In the genomic region with DNA sequence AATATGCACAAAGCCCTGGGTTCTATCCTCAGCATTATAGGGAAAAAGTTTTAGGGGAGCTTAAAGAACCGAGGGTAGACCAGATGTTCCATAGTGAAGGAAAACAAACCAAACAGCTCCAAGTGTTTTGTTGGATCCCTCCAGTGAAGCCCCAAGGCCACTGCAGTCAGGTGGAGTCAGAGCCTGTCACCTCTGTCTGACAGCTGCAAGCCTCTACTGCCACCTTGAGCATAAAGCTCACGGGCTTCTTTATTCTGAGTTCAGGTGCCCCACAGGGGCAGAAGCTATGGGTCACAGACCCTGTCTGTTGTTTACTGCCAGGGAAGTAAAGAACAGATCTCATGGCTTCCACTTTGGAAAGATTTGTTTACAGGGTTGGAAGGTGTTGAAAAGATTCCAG, we compare ENCODE assay signal across 13 mouse cellular contexts. TPM values are rescaled to one million over a fixed set of nuclear protein-coding genes. Genes with fewer than 3 reads are reported as not detected.
DNase-seq lines count a peak whose midpoint lies in the region; ATAC-seq and TF ChIP-seq lines count a peak whose summit lies in the region.
"Had no signal": no experiment of that assay in that cellular context is flagged by ENCODE, and none has a peak within 500 bp of the region (broad histone marks: within the 10 kb centered on the region; RNA-seq: fewer than 3 reads in every experiment).

No protein-coding gene starts in this region.

- H3K27me3 ChIP-seq in liver, postnatal 0 days (ENCODE audit: insufficient read depth, low read length): no peaks in the 10 kb centered on the region
- H3K27me3 ChIP-seq in liver, embryonic 11.5 days (replicated peaks; ENCODE audit: control insufficient read depth, insufficient read depth, low read length): 0 out of 2 replicates have a peak, but pooled peaks cover 4% of the 10 kb centered on the region

- H3K4me1 ChIP-seq in liver, postnatal 0 days (ENCODE audit: insufficient read depth): no peaks in the 10 kb centered on the region
- no peaks in the 10 kb centered on the region for H3K4me1 ChIP-seq in liver, embryonic 11.5 days (replicated peaks; ENCODE audit: control insufficient read depth, insufficient read depth, low read length)
- H3K4me1 ChIP-seq: limb, embryonic 10.5 days had no signal

- H3K4me3 ChIP-seq in gastrocnemius, adult 2 months: no peak overlapping the region
- H3K4me3 ChIP-seq in liver, postnatal 0 days (ENCODE audit: low read depth, low read length): no peak overlapping the region
- no peak overlapping the region for H3K4me3 ChIP-seq in liver, embryonic 11.5 days (ENCODE audit: low read depth, low read length)
- H3K4me3 ChIP-seq: limb, embryonic 10.5 days had no signal

- TF ChIP-seq CTCF in gastrocnemius, adult 2 months (IDR thresholded peaks at IDR 0.05): peak; percentile 70
- TF ChIP-seq CTCF in liver, postnatal 0 days (IDR thresholded peaks at IDR 0.05; ENCODE audit: low read depth): peak; percentile 51

- WGBS in liver, postnatal 0 days (ENCODE audit: insufficient replicate concordance): 58% methylated on average over 2 of the region's 2 CpGs
- 54% methylated on average over 2 of the region's 2 CpGs for WGBS in liver, embryonic 11.5 days

- no peak for DNase-seq in gastrocnemius, adult 2 months
- DNase-seq in gastrocnemius, postnatal 25 days: no peak
- DNase-seq in liver, postnatal 0 days: no peak
- no peak for DNase-seq in liver, embryonic 11.5 days (ENCODE audit: low spot score)
- DNase-seq in thymus, postnatal 25 days: peak; percentile 47
- DNase-seq in testis, postnatal 14 days (ENCODE audit: low spot score): no peak
- DNase-seq in urinary bladder, postnatal 36 days (ENCODE audit: low spot score in 2 of 2): no peak
- DNase-seq: gastrocnemius, postnatal 10 days had no signal

- no peak for ATAC-seq in liver, postnatal 0 days
- ATAC-seq in liver, embryonic 11.5 days (replicated peaks; ENCODE audit: low FRiP score): no peak
- ATAC-seq in erythroid progenitor cell, adult 5-6 weeks (replicated peaks; ENCODE audit: low FRiP score, poor library complexity, severe bottlenecking): 0 out of 2 replicates have a peak, but pooled peaks have one; percentile 34

- H3K9me3 ChIP-seq in liver, postnatal 0 days (ENCODE audit: low read length): no peaks in the 10 kb centered on the region
- no peaks in the 10 kb centered on the region for H3K9me3 ChIP-seq in liver, embryonic 11.5 days (ENCODE audit: control insufficient read depth, low read length)
- H3K9me3 ChIP-seq: limb, embryonic 10.5 days had no signal

- peak overlapping the region; percentile 8; the same call in 1 of the 2 replicates for H3K27ac ChIP-seq in gastrocnemius, adult 2 months
- no peak overlapping the region for H3K27ac ChIP-seq in liver, postnatal 0 days (ENCODE audit: low read depth)
- H3K27ac ChIP-seq in liver, embryonic 11.5 days (ENCODE audit: low read depth, low read length): no peak overlapping the region
- H3K27ac ChIP-seq: limb, embryonic 10.5 days had no signal

- TF ChIP-seq EP300 in liver, postnatal 0 days (IDR thresholded peaks at IDR 0.05; ENCODE audit: low read depth): no peak

- no peaks in the 10 kb centered on the region for H3K36me3 ChIP-seq in liver, postnatal 0 days (replicated peaks; ENCODE audit: insufficient read depth, low read length)
- H3K36me3 ChIP-seq in liver, embryonic 11.5 days (ENCODE audit: control insufficient read depth, insufficient read depth, low read length): no peaks in the 10 kb centered on the region
- H3K36me3 ChIP-seq: limb, embryonic 10.5 days had no signal

- H3K9ac ChIP-seq in liver, postnatal 0 days (replicated peaks): no peak overlapping the region
- H3K9ac ChIP-seq in liver, embryonic 11.5 days (ENCODE audit: low read depth, low read length): no peak overlapping the region

- intact Hi-C loops in gastrocnemius, adult 2 months (cut with DNase I): loop anchor here (2.0 to 5.0 kb wide), 2 partner anchors 51 to 286 kb away; no protein-coding TSS in a partner anchor

- H3K4me2 ChIP-seq in liver, postnatal 0 days (ENCODE audit: low read depth, low read length): no peak overlapping the region
- H3K4me2 ChIP-seq in liver, embryonic 11.5 days: no peak overlapping the region
- H3K4me2 ChIP-seq: midbrain, embryonic 11.5 days had no signal

RNA-seq across cellular contexts. Expression of a gene that starts 47.2 kb away (rescaled TPM):
- under 1 TPM in 1 of 2 experiments, not detected in 1; 0.03 TPM for total RNA-seq in gastrocnemius, adult 2 months (2021)
- total RNA-seq in gastrocnemius, postnatal 25 days (2021): under 1 TPM in 1 of 2 experiments, not detected in 1; 0.05 TPM
- 0.02 TPM in 1 of 2 replicates, not detected in the other for polyA plus RNA-seq in liver, postnatal 0 days (2015; fragmentation: Nextera tagmentation; extraction: Ambion mirVana)
- polyA plus RNA-seq in liver, embryonic 11.5 days (2014; fragmentation: Nextera tagmentation; extraction: Ambion mirVana): 0.04 TPM in 1 of 2 replicates, not detected in the other
- total RNA-seq in erythroid progenitor cell, adult 5-6 weeks (2015; ENCODE audit: low replicate concordance): not detected in 2 replicates
- total RNA-seq in erythroid progenitor cell, adult 5-6 weeks (2017; ENCODE audit: low replicate concordance): not detected in 2 replicates
- polyA plus RNA-seq: intestine, embryonic 14.5 days; stomach, embryonic 14.5 days had no signal
